Mouse (Mus musculus) CD8-positive naive resting alpha-beta T cell, adult 2 months (primary cell): ENCODE results near the gene Heg1.

ENCODE experiments used
- DNase-seq, 2 experiments: peaks; one replicate each; pipeline ENCODE4 v3.0.0; 2022; ENCODE audit warnings: low read depth in 2 of 2, low spot score in 2 of 2

Heg1 gene

GRCm38 (mm10) chr16:33769848-33770247 is 85.7 kb downstream of the Heg1 start:
- DNase-seq, result peak; percentile 18 to 38

GRCm38 (mm10) chr16:33770778-33771454 is 86.7 kb downstream of the Heg1 start:
- DNase-seq, result no peak

- DNase-seq, result no peak
These were observed 88.6 kb downstream of the Heg1 start for GRCm38 (mm10) chr16:33772809-33773208.

GRCm38 (mm10) chr16:33774972-33775371 is 90.8 kb downstream of the Heg1 start:
- no peak for DNase-seq

GRCm38 (mm10) chr16:33775733-33776335 is 91.7 kb downstream of the Heg1 start:
- DNase-seq, result no peak

- DNase-seq, result no peak
These were observed 92.8 kb downstream of the Heg1 start for GRCm38 (mm10) chr16:33776766-33777529.

- no peak for DNase-seq
These were observed 93.4 kb downstream of the Heg1 start for GRCm38 (mm10) chr16:33777607-33778006.

GRCm38 (mm10) chr16:33781789-33782728 is 97.9 kb downstream of the Heg1 start:
- no peak for DNase-seq

GRCm38 (mm10) chr16:33782729-33783091 is 98.5 kb downstream of the Heg1 start:
- DNase-seq, result no peak

GRCm38 (mm10) chr16:33784547-33784946 is 100.4 kb downstream of the Heg1 start:
- no peak for DNase-seq

GRCm38 (mm10) chr16:33785092-33785704 is 101.0 kb downstream of the Heg1 start:
- DNase-seq, result no peak

GRCm38 (mm10) chr16:33786657-33787390 is 102.7 kb downstream of the Heg1 start:
- no peak for DNase-seq

- no peak for DNase-seq
These were observed 109.9 kb downstream of the Heg1 start, which contains the start of gene Muc13 for GRCm38 (mm10) chr16:33793846-33794791. Gene Muc13 (plus strand): TSS chr16:33794037.

- DNase-seq, result no peak
These were observed 110.9 kb downstream of the Heg1 start for GRCm38 (mm10) chr16:33795106-33795505.

GRCm38 (mm10) chr16:33795887-33796286 is 111.7 kb downstream of the Heg1 start:
- no peak for DNase-seq

- DNase-seq, result no peak
These were observed 112.6 kb downstream of the Heg1 start for GRCm38 (mm10) chr16:33796756-33797155.

- DNase-seq, result peak in 1 of 2 experiments; percentile 7
These were observed 113.7 kb downstream of the Heg1 start for GRCm38 (mm10) chr16:33797860-33798259.

- no peak for DNase-seq
These were observed 125.8 kb downstream of the Heg1 start for GRCm38 (mm10) chr16:33810002-33810401.
